Mouse (Mus musculus): ENCODE data around the gene Usp25. TPM values are rescaled to one million over a fixed set of nuclear protein-coding genes. Genes with fewer than 3 reads are reported as not detected.

Usp25 gene
- total and polyA plus RNA-seq, 3 experiments = 35.0 to 85.6 (median 64.2) TPM

DNA sequence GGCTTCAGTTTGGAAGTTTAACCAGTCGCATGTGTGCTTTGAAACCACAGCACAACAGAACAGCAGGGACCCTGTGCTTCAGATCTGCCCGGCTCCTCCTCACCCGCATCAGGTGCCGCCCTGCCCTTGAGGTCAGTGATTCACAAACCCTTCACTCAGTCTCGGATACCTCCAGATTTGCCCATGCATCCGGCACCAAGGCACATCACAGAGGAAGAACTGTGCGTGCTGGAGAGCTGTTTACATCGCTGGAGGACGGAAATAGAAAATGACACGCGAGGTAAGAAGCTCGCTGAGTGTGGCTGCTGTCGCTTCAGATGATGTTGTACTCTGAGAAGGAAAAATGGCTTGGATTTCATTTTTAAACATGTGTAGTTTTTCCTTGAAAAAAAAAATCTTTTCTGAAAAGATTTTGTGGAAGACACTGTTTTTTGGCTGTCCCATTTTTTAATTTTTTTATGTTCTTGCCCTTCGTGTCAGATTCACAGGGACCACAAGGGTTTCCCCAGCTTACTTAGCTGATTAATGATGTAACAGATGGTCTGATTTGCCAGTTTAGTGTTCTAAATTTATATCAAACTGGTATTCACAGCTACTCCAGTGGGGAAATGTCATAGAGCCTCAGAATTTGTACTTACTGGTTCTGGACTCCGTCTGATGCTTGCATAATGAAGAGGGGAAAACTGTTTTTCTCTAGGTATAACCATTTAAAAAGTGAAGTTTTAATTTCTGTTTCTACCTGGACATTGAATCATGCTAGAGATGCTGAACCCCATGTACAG, 63.6 kb downstream of the Usp25 start:
- H3K36me3 ChIP-seq (replicated peaks) = peaks cover 66% of the 10 kb centered on the region
- DNase-seq (ENCODE audit: low spot score) (no peak), ATAC-seq (ENCODE audit: extremely low read depth, insufficient number of reproducible peaks, low FRiP score, poor library complexity, severe bottlenecking) (no peak)
- H3K9me3 ChIP-seq (replicated peaks) = no peaks in the 10 kb centered on the region
- no peaks in the 10 kb centered on the region for H3K27me3 ChIP-seq (ENCODE audit: insufficient read depth, low read length)
- no peaks in the 10 kb centered on the region for H3K4me1 ChIP-seq (ENCODE audit: insufficient read depth, low read depth, low read length)
- TF ChIP-seq TAL1 (conservative IDR thresholded peaks at IDR 0.05; ENCODE audit: low read depth, low read length) (no peak), POLR2AphosphoS5 (IDR thresholded peaks at IDR 0.05; ENCODE audit: insufficient replicate concordance, low read depth, low read length) (no peak)
- no peak overlapping the region for H3K4me3 ChIP-seq (ENCODE audit: low read depth, low read length)

DNA sequence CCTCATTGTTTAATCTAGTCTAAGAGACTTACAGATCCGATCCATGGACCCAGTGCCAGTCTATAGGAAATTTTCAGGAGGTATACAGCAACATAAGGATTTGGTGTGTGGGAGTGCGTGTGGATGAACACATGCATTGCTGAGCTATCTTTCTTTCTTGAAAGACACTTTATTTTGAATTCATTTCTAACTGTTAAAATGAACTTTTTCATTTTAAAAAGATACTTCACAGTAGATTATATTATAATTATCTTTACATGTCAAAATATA, 64.2 kb downstream of the Usp25 start:
- DNase-seq (ENCODE audit: low spot score) = no peak
- Histone ChIP-seq H3K4me1 (ENCODE audit: insufficient read depth, low read depth, low read length) (no peaks in the 10 kb centered on the region), H3K36me3 (replicated peaks) (peaks cover 62% of the 10 kb centered on the region), H3K9me3 (replicated peaks) (no peaks in the 10 kb centered on the region), H3K4me3 (ENCODE audit: low read depth, low read length) (no peak overlapping the region), H3K27me3 (ENCODE audit: insufficient read depth, low read length) (no peaks in the 10 kb centered on the region)
- TF ChIP-seq GATA1 (IDR thresholded peaks at IDR 0.05; ENCODE audit: borderline replicate concordance, low read length) (no peak), TAL1 (conservative IDR thresholded peaks at IDR 0.05; ENCODE audit: low read depth, low read length) (no peak), POLR2AphosphoS5 (IDR thresholded peaks at IDR 0.05; ENCODE audit: insufficient replicate concordance, low read depth, low read length) (no peak), CTCF (IDR thresholded peaks at IDR 0.05; ENCODE audit: low read depth, low read length) (no peak), GATA2 (IDR thresholded peaks at IDR 0.05; ENCODE audit: borderline replicate concordance, low read depth, low read length) (no peak)
- no peak for ATAC-seq (ENCODE audit: extremely low read depth, insufficient number of reproducible peaks, low FRiP score, poor library complexity, severe bottlenecking)

DNA sequence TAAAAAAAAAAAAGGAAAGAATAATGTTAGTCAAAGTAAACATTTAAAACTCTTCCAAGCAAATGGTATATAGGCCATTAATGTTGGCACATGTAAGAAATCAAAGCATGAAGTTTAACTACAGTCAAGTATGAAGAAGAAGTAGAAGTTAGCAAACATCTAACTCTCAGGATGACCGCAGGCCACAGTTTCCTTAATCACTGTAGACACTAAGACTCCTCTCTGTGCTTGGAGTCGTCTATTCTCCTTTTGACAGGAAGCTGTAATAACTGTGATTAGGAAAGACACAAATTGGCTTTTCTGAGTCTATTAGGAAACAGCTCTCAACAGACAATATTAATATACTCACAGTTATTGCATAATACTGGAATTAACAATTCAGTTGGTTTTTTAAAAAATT, 70.6 kb downstream of the Usp25 start:
- no peaks in the 10 kb centered on the region for H3K9me3 ChIP-seq (replicated peaks)
- ATAC-seq (ENCODE audit: extremely low read depth, insufficient number of reproducible peaks, low FRiP score, poor library complexity, severe bottlenecking) (no peak), DNase-seq (ENCODE audit: low spot score) (no peak)
- no peaks in the 10 kb centered on the region for H3K4me1 ChIP-seq (ENCODE audit: insufficient read depth, low read depth, low read length)
- TF ChIP-seq CTCF (IDR thresholded peaks at IDR 0.05; ENCODE audit: low read depth, low read length) (no peak), TAL1 (conservative IDR thresholded peaks at IDR 0.05; ENCODE audit: low read depth, low read length) (no peak), GATA2 (IDR thresholded peaks at IDR 0.05; ENCODE audit: borderline replicate concordance, low read depth, low read length) (no peak), POLR2AphosphoS5 (IDR thresholded peaks at IDR 0.05; ENCODE audit: insufficient replicate concordance, low read depth, low read length) (no peak), GATA1 (IDR thresholded peaks at IDR 0.05; ENCODE audit: borderline replicate concordance, low read length) (no peak)
- H3K27me3 ChIP-seq (ENCODE audit: insufficient read depth, low read length) = no peaks in the 10 kb centered on the region
- no peak overlapping the region for H3K4me3 ChIP-seq (ENCODE audit: low read depth, low read length)
- H3K36me3 ChIP-seq (replicated peaks) = peaks cover 66% of the 10 kb centered on the region

DNA sequence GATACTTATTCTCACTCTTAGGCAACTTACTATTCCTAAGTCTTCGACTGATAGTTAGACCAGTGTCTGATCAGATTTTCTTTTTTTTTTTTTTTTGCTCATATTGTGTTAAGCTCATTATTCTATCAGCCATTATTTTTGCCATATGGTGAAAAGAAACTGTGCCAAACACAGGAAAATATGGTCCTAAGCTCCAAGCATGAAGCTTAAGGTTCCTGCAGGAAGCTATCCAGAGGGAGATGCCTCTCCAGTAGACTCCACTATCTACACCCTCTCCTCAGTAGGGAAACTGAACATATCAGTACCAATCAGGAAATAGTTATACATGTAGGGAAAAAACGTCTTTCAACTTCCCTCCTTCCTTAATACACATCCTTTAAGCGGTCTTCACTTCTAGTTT, 76.3 kb downstream of the Usp25 start:
- Histone ChIP-seq H3K27me3 (ENCODE audit: insufficient read depth, low read length) (no peaks in the 10 kb centered on the region), H3K9me3 (replicated peaks) (no peaks in the 10 kb centered on the region), H3K4me3 (ENCODE audit: low read depth, low read length) (no peak overlapping the region), H3K36me3 (replicated peaks) (peaks cover 58% of the 10 kb centered on the region), H3K4me1 (ENCODE audit: insufficient read depth, low read depth, low read length) (no peaks in the 10 kb centered on the region)
- ATAC-seq (ENCODE audit: extremely low read depth, insufficient number of reproducible peaks, low FRiP score, poor library complexity, severe bottlenecking) = no peak
- no peak for TF ChIP-seq GATA1 (IDR thresholded peaks at IDR 0.05; ENCODE audit: borderline replicate concordance, low read length)
- no peak for TF ChIP-seq POLR2AphosphoS5 (IDR thresholded peaks at IDR 0.05; ENCODE audit: insufficient replicate concordance, low read depth, low read length)
- no peak for TF ChIP-seq TAL1 (conservative IDR thresholded peaks at IDR 0.05; ENCODE audit: low read depth, low read length)
- no peak for DNase-seq (ENCODE audit: low spot score)

DNA sequence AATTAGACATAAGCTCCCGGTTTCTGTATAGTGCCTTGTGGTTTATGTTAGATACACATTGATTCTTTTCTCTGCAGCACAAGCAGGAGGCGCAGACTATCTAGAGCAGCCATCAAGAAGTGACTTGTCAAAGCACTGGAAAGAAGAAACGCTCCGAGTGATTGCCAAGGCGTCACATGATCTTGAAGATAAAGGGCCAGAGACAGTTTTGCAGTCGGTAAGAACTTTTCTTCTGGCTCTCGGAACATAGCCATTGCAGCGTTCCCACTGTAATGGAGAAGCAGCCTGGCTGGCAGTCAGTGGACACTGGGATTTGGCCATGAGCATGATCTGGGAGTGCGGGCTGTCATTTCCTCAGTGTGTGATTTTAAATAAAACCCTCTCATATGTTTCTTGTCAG, 80.0 kb downstream of the Usp25 start:
- ATAC-seq (ENCODE audit: extremely low read depth, insufficient number of reproducible peaks, low FRiP score, poor library complexity, severe bottlenecking) = no peak
- no peaks in the 10 kb centered on the region for H3K4me1 ChIP-seq (ENCODE audit: insufficient read depth, low read depth, low read length)
- peaks cover 57% of the 10 kb centered on the region for H3K36me3 ChIP-seq (replicated peaks)
- DNase-seq (ENCODE audit: low spot score) = no peak
- no peak for TF ChIP-seq POLR2AphosphoS5 (IDR thresholded peaks at IDR 0.05; ENCODE audit: insufficient replicate concordance, low read depth, low read length)
- TF ChIP-seq CTCF (IDR thresholded peaks at IDR 0.05; ENCODE audit: low read depth, low read length) = no peak
- no peak for TF ChIP-seq GATA2 (IDR thresholded peaks at IDR 0.05; ENCODE audit: borderline replicate concordance, low read depth, low read length)
- TF ChIP-seq GATA1 (IDR thresholded peaks at IDR 0.05; ENCODE audit: borderline replicate concordance, low read length) = no peak
- no peak for TF ChIP-seq TAL1 (conservative IDR thresholded peaks at IDR 0.05; ENCODE audit: low read depth, low read length)
- H3K4me3 ChIP-seq (ENCODE audit: low read depth, low read length) = no peak overlapping the region
- no peaks in the 10 kb centered on the region for H3K9me3 ChIP-seq (replicated peaks)
- H3K27me3 ChIP-seq (ENCODE audit: insufficient read depth, low read length) = no peaks in the 10 kb centered on the region

DNA sequence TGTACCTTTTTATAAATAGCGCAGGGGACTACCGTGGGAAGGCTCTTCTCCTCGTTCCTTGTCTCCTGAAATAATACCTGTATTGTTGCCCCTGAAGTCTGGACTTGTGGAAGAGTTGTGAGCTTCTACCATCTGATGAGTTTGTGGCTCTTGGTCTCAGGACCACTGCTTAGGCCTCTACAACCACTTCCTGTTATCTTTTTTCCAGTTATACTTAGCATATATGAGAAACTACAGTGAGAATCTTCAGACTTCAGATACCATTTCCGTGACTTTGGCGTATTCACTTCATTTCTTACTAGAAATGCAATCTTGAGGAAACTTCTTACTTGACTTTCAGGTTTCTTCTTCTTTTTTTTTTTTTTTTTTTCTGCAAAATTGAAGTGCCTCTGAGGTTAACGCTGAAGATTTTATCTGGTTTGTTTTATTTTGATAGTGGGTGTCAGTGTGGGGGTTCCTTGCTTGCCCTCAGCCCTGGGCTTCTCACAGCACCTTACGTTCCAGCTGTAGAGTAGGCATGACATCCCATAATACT, 81.6 kb downstream of the Usp25 start:
- DNase-seq (ENCODE audit: low spot score) (no peak), ATAC-seq (ENCODE audit: extremely low read depth, insufficient number of reproducible peaks, low FRiP score, poor library complexity, severe bottlenecking) (no peak)
- TF ChIP-seq GATA2 (IDR thresholded peaks at IDR 0.05; ENCODE audit: borderline replicate concordance, low read depth, low read length) = no peak
- TF ChIP-seq CTCF (IDR thresholded peaks at IDR 0.05; ENCODE audit: low read depth, low read length) = no peak
- no peak for TF ChIP-seq POLR2AphosphoS5 (IDR thresholded peaks at IDR 0.05; ENCODE audit: insufficient replicate concordance, low read depth, low read length)
- no peak for TF ChIP-seq TAL1 (conservative IDR thresholded peaks at IDR 0.05; ENCODE audit: low read depth, low read length)
- TF ChIP-seq GATA1 (IDR thresholded peaks at IDR 0.05; ENCODE audit: borderline replicate concordance, low read length) = no peak
- H3K4me1 ChIP-seq (ENCODE audit: insufficient read depth, low read depth, low read length) = no peaks in the 10 kb centered on the region
- peaks cover 66% of the 10 kb centered on the region for H3K36me3 ChIP-seq (replicated peaks)
- no peaks in the 10 kb centered on the region for H3K27me3 ChIP-seq (ENCODE audit: insufficient read depth, low read length)
- H3K4me3 ChIP-seq (ENCODE audit: low read depth, low read length) = no peak overlapping the region
- no peaks in the 10 kb centered on the region for H3K9me3 ChIP-seq (replicated peaks)
